Mouse (Mus musculus) ovary, postnatal 10 days (tissue): ENCODE measurements around the gene Mxd4.

Source experiments
- DNase-seq: peaks from one replicate; pipeline ENCODE4 v3.0.0; 2022; ENCODE audit warnings: low spot score

Mxd4 gene

GRCm38 (mm10) chr5:34196423-34196822 is 8.9 kb upstream of the Mxd4 start:
- no peak for DNase-seq

GRCm38 (mm10) chr5:34195786-34196185 is 8.3 kb upstream of the Mxd4 start:
- DNase-seq: no peak

GRCm38 (mm10) chr5:34194975-34195662 is 7.6 kb upstream of the Mxd4 start:
- no peak for DNase-seq

GRCm38 (mm10) chr5:34194426-34194825 is 6.9 kb upstream of the Mxd4 start:
- DNase-seq: no peak

GRCm38 (mm10) chr5:34191843-34192242 is 4.3 kb upstream of the Mxd4 start:
- no peak for DNase-seq

GRCm38 (mm10) chr5:34191021-34191420 is 3.5 kb upstream of the Mxd4 start:
- no peak for DNase-seq

- no peak for DNase-seq
Observed at GRCm38 (mm10) chr5:34189521-34189920, 2.0 kb upstream of the Mxd4 start.

GRCm38 (mm10) chr5:34188856-34189255 is 1.3 kb upstream of the Mxd4 start:
- no peak for DNase-seq

- peak; percentile 36 for DNase-seq
Observed at GRCm38 (mm10) chr5:34186961-34187391, 544 bp downstream of the Mxd4 start.

- no peak for DNase-seq
Observed at GRCm38 (mm10) chr5:34186391-34186790, 1.1 kb downstream of the Mxd4 start.

- DNase-seq: no peak
Observed at GRCm38 (mm10) chr5:34185791-34186190, 1.7 kb downstream of the Mxd4 start.

GRCm38 (mm10) chr5:34185051-34185580 is 2.4 kb downstream of the Mxd4 start:
- DNase-seq: no peak

GRCm38 (mm10) chr5:34183976-34184375 is 3.5 kb downstream of the Mxd4 start:
- DNase-seq: peak; percentile 0

- DNase-seq: peak; percentile 0
Observed at GRCm38 (mm10) chr5:34183156-34183880, 4.2 kb downstream of the Mxd4 start.

- DNase-seq: peak; percentile 0
Observed at GRCm38 (mm10) chr5:34182486-34182885, 5.0 kb downstream of the Mxd4 start.

GRCm38 (mm10) chr5:34177821-34178220 is 9.7 kb downstream of the Mxd4 start:
- DNase-seq: no peak

- no peak for DNase-seq
Observed at GRCm38 (mm10) chr5:34177091-34177490, 10.4 kb downstream of the Mxd4 start.

- DNase-seq: no peak
Observed at GRCm38 (mm10) chr5:34176691-34177090, 10.8 kb downstream of the Mxd4 start.

GRCm38 (mm10) chr5:34175403-34175694 is 12.2 kb downstream of the Mxd4 start:
- DNase-seq: no peak

GRCm38 (mm10) chr5:34174550-34175402 is 12.7 kb downstream of the Mxd4 start:
- DNase-seq: no peak

GRCm38 (mm10) chr5:34174021-34174420 is 13.5 kb downstream of the Mxd4 start:
- no peak for DNase-seq

- DNase-seq: no peak
Observed at GRCm38 (mm10) chr5:34170726-34171125, 16.8 kb downstream of the Mxd4 start.

GRCm38 (mm10) chr5:34169954-34170353 is 17.6 kb downstream of the Mxd4 start:
- DNase-seq: no peak
